Mouse (Mus musculus) lung, postnatal 14 days (tissue): ENCODE data around the gene Setd5.

ENCODE experiments used
- DNase-seq: peaks from one replicate; pipeline ENCODE4 v3.0.0; 2021

The Setd5 gene

GRCm38 (mm10) chr6:113194841-113195595, 117.9 kb downstream of the Setd5 start, which contains the start of gene Lhfpl4:
Lhfpl4 (minus strand) TSS chr6:113195384.
- no peak for DNase-seq

- DNase-seq, result no peak
Observed at GRCm38 (mm10) chr6:113195596-113195992, 118.4 kb downstream of the Setd5 start.
